Mouse (Mus musculus): ENCODE data around the gene Scnn1a.
"Not testable (repeated sequence)": the region's sequence is repeated elsewhere in the genome, so short reads cannot be mapped to it uniquely, and the experiment has no call there.

The Scnn1a gene

GRCm38 (mm10) chr6:125320323-125320722 lies at the start of gene Scnn1a:
Gene Scnn1a, plus strand, starts transcription at chr6:125320659.
- CTCF ChIA-PET: no interaction called here

DNA sequence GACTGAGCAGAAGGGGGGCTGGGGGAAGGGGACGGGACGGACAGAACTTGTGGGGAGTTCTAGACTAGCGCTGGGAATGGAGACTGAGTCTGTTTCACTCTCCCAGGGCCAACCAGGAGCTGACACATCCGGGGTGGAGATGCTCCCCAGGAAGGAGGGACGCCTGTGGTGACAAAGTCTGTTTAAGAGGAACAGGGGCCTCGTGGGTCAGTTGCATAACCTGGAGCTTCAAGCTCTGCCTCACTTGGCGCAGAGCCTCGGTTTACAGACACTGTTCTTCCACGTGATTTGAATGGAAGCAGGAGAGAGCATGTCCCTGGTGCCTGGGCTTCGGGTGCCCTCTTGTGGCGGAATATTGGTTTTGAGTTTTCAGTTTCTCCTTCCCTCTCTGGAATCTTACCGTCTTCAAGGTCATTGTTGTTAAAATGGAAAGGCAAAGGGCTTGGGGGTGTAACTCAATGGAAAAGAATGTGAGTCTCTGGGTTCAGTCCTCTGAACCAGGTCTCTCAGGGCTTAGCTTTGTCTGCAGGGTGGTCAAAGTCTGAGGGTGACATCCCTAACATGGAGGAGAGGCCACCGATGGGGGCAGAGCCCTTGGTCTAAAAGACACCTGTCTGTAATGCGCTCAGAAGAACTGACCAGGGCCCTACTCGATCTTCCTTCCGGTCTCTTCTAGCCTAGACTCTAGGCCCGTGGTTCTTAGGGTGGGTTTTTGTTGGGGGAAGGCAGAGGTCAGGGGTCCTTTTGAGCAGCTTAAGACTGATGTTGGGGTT lies 48.8 kb upstream of the Scnn1a start:
- CTCF ChIA-PET: interaction anchor here (0.6 to 2.3 kb wide), 7 partner anchors 17 to 112 kb away, joined by 3 to 13 read pairs (median 3); no protein-coding TSS in a partner anchor

DNA sequence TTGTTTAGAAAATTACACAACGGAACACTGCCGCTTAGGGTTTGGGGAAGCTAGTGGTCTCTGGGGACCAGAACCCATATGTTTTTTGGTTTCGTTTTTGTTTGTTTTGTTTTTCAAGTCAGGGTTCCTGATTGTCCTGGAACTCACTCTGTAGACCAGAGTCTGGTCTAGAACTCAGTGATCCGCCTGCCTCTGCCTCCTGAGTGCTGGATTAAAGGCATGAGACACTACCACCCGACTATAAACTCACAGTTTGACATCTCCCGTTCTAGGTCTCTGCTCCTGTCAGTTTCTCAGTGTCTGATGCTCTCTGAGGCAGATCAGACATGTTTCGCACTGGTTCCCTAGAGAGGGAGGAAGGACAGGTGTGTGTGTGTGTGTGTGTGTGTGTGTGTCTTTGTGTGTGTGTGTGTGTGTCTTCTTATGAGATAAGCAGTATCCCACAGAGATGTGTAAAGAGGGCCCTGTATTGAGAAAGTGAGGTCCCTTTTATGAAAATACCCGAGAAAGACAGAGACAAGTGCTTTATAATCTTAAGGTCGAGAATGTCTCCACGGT lies 48.2 kb upstream of the Scnn1a start:
- CTCF ChIA-PET: interaction anchor here (0.8 to 2.3 kb wide), 6 partner anchors 18 to 112 kb away, joined by 3 to 13 read pairs (median 4); no protein-coding TSS in a partner anchor

DNA sequence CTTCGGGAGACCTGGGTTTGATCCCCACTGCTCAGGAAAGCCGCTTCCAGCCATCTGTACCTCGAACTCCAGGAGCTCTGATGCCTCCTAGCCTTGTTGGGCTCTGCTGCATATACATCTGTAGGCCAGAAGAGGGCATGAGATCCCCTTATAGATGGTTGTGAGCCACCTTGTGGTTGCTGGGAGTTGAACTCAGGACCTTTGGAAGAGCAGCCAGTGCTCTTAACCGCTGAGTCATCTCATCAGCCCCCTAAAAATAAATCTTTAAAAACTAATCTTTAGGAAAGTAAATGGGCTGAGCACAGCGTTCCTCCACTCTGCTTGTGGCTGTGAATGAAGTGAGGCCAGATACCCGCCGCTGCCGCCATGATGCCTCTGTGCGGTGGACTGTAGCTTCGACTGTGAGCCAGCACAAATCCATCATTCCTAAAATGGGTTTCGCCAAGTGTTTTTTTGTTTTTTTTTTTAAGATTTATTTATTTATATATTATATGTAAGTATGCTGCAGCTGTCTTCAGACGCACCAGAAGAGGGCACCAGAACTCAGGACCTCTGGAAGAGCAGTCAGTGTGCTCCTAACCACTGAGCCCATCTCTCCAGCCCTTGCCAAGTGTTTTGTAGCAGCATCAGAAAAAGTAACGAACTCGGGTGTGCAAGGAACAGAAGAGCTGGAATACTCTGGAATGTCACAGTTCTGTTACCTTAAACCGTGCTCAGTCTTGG lies 45.5 kb upstream of the Scnn1a start:
- CTCF ChIA-PET: interaction anchor here (0.7 to 1.9 kb wide), 4 partner anchors 44 to 114 kb away, joined by 3 to 6 read pairs (median 4); no protein-coding TSS in a partner anchor

GRCm38 (mm10) chr6:125279729-125280128 lies 40.7 kb upstream of the Scnn1a start:
- CTCF ChIA-PET: no interaction called here

DNA sequence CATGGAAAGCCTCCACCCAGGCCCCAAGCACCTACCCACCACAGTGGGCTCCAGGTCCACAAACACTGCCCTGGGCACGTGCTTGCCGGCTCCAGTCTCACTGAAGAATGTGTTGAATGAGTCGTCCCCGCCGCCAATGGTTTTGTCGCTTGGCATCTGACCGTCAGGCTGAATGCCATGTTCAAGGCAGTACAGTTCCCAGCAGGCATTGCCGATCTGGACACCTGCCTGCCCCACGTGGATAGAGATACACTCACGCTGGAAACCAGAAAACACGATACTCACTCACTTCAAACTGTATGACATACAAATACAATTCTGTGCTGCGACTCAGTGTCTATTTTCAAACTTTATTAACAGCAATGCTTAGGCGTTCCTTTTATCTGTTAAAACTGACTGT lies 37.7 kb upstream of the Scnn1a start:
- CTCF ChIA-PET: not testable (repeated sequence)

DNA sequence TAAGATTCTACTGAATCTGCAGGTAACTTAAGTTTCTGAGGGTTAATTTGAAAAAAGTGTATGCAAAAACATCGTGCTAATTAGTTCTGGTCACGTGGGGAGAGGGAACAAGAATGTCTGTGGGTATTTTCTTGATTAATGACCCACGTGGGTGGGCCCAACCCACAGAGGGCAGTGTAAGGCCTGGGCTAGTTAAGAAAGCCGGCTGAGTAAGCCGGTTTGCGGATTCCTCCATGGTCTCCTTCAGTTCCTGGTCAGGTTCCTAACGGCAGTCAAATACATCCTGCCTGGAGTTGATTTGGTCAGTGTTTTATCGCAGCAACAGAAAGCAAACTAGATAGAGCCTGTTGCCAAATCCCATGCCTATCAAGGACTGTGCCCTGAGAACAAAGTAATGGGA lies 36.2 kb upstream of the Scnn1a start:
- CTCF ChIA-PET: no interaction called here

GRCm38 (mm10) chr6:125284751-125285150 lies 35.7 kb upstream of the Scnn1a start:
- CTCF ChIA-PET: no interaction called here

DNA sequence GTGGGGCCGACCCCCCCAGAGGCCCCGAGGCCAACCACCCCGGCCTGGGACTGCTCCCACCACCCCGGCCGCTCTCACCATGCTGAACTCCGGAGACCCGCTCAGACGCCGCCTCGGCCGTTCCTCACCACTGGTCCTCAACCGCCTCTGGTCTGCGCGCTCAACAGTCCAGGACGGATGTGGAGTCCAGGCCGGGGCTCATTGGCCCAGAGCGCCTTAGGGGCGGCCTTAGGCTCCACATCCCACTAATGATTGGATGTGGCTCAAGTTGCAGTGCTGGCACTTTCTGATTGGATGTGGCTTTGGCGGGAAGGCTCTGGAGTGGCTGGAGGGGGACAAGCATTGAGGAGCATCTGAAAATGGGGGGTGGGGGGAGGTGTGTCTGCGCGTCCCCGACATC lies 34.6 kb upstream of the Scnn1a start, which contains the start of gene Tuba3a:
Tuba3a (minus strand) TSS at position 153 of the 400 bp plus-strand sequence.
- CTCF ChIA-PET: no interaction called here

- CTCF ChIA-PET: no interaction called here
Measured at GRCm38 (mm10) chr6:125286944-125287343, 33.5 kb upstream of the Scnn1a start.

- CTCF ChIA-PET: no interaction called here
Measured at GRCm38 (mm10) chr6:125288730-125289129, 31.7 kb upstream of the Scnn1a start.

GRCm38 (mm10) chr6:125291329-125291728 lies 29.1 kb upstream of the Scnn1a start:
- CTCF ChIA-PET: interaction anchor here (0.7 kb wide), 1 partner anchor 55 kb away, joined by 9 read pairs; no protein-coding TSS in a partner anchor

GRCm38 (mm10) chr6:125292256-125292655 lies 28.2 kb upstream of the Scnn1a start:
- CTCF ChIA-PET: no interaction called here

- CTCF ChIA-PET: no interaction called here
Measured at GRCm38 (mm10) chr6:125294049-125294448, 26.4 kb upstream of the Scnn1a start.

GRCm38 (mm10) chr6:125297149-125297820 lies 23.2 kb upstream of the Scnn1a start:
- CTCF ChIA-PET: no interaction called here

GRCm38 (mm10) chr6:125300982-125301381 lies 19.5 kb upstream of the Scnn1a start:
- CTCF ChIA-PET: no interaction called here

DNA sequence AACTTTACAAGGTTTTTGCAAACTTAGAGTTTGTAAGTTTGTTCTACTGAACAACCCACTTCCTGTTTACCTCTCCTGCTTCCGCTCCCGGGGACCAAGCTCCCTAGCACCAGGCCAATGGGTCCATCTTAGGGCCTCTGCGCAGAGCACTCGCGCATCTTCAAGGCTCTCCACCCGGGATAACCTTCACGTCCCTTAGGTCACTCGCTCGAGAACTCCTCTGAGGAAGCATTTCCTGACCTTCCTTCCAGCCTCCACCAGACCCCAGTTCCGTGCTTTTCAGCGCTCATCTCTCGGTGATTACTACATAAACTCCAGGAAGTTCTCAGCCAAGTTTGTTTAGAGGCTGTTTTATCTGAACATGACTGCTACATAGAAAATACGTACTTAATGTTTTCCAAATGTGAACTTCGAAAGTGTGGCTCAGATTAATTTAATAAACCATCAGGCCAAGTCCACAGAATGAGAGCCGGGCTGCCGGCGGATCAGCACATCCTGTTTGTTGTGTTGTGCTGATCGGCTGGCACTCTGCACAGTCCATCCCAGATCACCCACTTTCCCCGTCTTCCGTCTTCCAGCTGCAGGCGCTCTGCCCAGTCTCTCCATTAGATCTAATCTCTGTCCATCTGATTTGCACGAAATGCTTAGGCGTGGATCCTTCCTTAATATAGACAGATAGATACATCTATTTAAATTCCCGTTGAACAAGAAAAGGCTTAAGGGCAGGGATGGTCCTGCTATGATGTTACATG lies 18.1 kb upstream of the Scnn1a start:
- CTCF ChIA-PET: no interaction called here

- CTCF ChIA-PET: no interaction called here
Measured at GRCm38 (mm10) chr6:125303242-125303641, 17.2 kb upstream of the Scnn1a start.

- CTCF ChIA-PET: interaction anchor here (0.5 to 0.9 kb wide), 2 partner anchors 45 to 59 kb away, joined by 3 to 6 read pairs; no protein-coding TSS in a partner anchor
Measured at GRCm38 (mm10) chr6:125304408-125304807, 16.1 kb upstream of the Scnn1a start.

DNA sequence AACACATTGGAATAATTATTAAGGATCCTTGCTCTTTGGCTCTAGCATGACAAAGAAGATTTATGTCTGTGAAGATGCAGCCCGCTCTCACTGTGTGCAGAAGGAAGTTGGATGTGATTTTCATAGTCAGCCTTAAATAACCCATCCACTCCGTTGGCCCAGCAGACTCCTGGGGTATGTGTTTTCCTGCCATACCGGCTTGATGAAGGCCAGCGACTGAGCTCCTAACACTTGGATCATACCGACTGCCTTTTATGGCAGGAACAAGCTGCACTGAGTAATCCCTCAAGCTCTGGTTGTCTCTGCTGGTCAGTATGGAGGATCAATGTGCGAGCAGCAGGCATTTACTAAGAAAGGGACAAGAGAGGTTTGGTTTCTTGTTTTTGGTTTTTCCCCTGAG lies 15.0 kb upstream of the Scnn1a start:
- CTCF ChIA-PET: no interaction called here

GRCm38 (mm10) chr6:125307091-125307490 lies 13.4 kb upstream of the Scnn1a start:
- CTCF ChIA-PET: no interaction called here
